Mouse (Mus musculus) midbrain, embryonic 13.5 days (tissue): ENCODE measurements at regions not wholly inside any gene's neighbourhood (a gene's known extent, or its start where the extent isn't known, plus 50 kb on each side); places are given as distances from the start of the nearest gene placed in this dataset.
A peak's percentile ranks its signal among the peaks of the same experiment; 100 is the strongest.

Experiments
- ATAC-seq: fragments of 200-750 bp; cut with Nextera tagmentation; 2 replicates; pipeline ENCODE4 v1.8.0; 2017; ENCODE audit warnings: mild to moderate bottlenecking, moderate TSS enrichment, moderate library complexity
- H3K27ac ChIP-seq: fragments of 300-500 bp; sonication (generic); 2 replicates; pipeline ENCODE4 v1.5.1; 2015; ENCODE audit warnings: inconsistent platforms, mild to moderate bottlenecking, moderate library complexity
- H3K27me3 ChIP-seq: fragments of 300-500 bp; sonication (generic); 2 replicates; pipeline ENCODE4 v1.6.1; 2015; ENCODE audit warnings: mild to moderate bottlenecking, inconsistent platforms
- H3K36me3 ChIP-seq: fragments of 300-500 bp; sonication (generic); 2 replicates; pipeline ENCODE4 v1.6.1; 2015; ENCODE audit warnings: mild to moderate bottlenecking, inconsistent platforms
- H3K4me1 ChIP-seq: fragments of 300-500 bp; sonication (generic); replicated peaks from 2 replicates; pipeline ENCODE4 v1.6.1; 2015; ENCODE audit warnings: inconsistent platforms
- H3K4me2 ChIP-seq: fragments of 300-500 bp; sonication (generic); replicated peaks from 2 replicates; pipeline ENCODE4 v1.6.1; 2015; ENCODE audit warnings: moderate library complexity, mild to moderate bottlenecking, inconsistent platforms
- H3K4me3 ChIP-seq: fragments of 300-500 bp; sonication (generic); replicated peaks from 2 replicates; pipeline ENCODE4 v1.5.1; 2015; ENCODE audit warnings: mild to moderate bottlenecking, inconsistent platforms
- H3K9ac ChIP-seq: fragments of 300-500 bp; sonication (generic); replicated peaks from 2 replicates; pipeline ENCODE4 v1.6.1; 2015; ENCODE audit warnings: mild to moderate bottlenecking, inconsistent platforms
- H3K9me3 ChIP-seq: fragments of 300-500 bp; sonication (generic); 2 replicates; pipeline ENCODE4 v1.6.1; 2016; ENCODE audit warnings: mild to moderate bottlenecking, inconsistent platforms
- WGBS: fragments of 180-500 bp; shearing (Covaris S2); methylation state at CpG from one replicate; pipeline ENCODE4 v1.1.7; 2015; 5-methylcytosine and 5-hydroxymethylcytosine counted together

- Histone ChIP-seq H3K4me1 (no peaks in the 10 kb centered on the region), H3K9ac (no peak overlapping the region), H3K36me3 (no peaks in the 10 kb centered on the region), H3K27me3 (no peaks in the 10 kb centered on the region), H3K9me3 (no peaks in the 10 kb centered on the region), H3K4me3 (no peak overlapping the region), H3K4me2 (no peak overlapping the region), H3K27ac (no peak overlapping the region)
- no peak for ATAC-seq
- WGBS, result 86% methylated on average over 1 of the region's 1 CpGs
Measured at GRCm38 (mm10) chr1:35000801-35001200, 151.0 kb downstream of the Plekhb2 start.

- Histone ChIP-seq H3K36me3 (no peaks in the 10 kb centered on the region), H3K9ac (no peak overlapping the region), H3K4me2 (no peak overlapping the region), H3K4me3 (no peak overlapping the region), H3K4me1 (no peaks in the 10 kb centered on the region), H3K27me3 (no peaks in the 10 kb centered on the region), H3K9me3 (no peaks in the 10 kb centered on the region), H3K27ac (no peak overlapping the region)
- no peak for ATAC-seq
- WGBS, result 74% methylated on average over 4 of the region's 4 CpGs
Measured at GRCm38 (mm10) chr1:35017471-35017870, 167.7 kb downstream of the Plekhb2 start.

GRCm38 (mm10) chr1:35032619-35033018 lies 182.8 kb downstream of the Plekhb2 start:
- H3K9ac ChIP-seq, result no peak overlapping the region
- WGBS, result 60% methylated on average over 4 of the region's 4 CpGs
- no peak for ATAC-seq
- no peaks in the 10 kb centered on the region for H3K9me3 ChIP-seq
- H3K4me3 ChIP-seq, result no peak overlapping the region
- H3K27me3 ChIP-seq, result no peaks in the 10 kb centered on the region
- H3K27ac ChIP-seq, result no peak overlapping the region
- H3K4me2 ChIP-seq, result no peak overlapping the region
- H3K4me1 ChIP-seq, result no peaks in the 10 kb centered on the region
- H3K36me3 ChIP-seq, result no peaks in the 10 kb centered on the region

GRCm38 (mm10) chr1:35072811-35073210 lies 223.0 kb downstream of the Plekhb2 start:
- no peak for ATAC-seq
- H3K27me3 ChIP-seq, result no peaks in the 10 kb centered on the region

GRCm38 (mm10) chr1:35094873-35095272 lies 245.1 kb downstream of the Plekhb2 start:
- WGBS, result 73% methylated on average over 1 of the region's 1 CpGs

More at GRCm38 (mm10) chr1:35072811-35073210, 223.0 kb downstream of the Plekhb2 start:
- H3K36me3 ChIP-seq, result no peaks in the 10 kb centered on the region
- 81% methylated on average over 1 of the region's 1 CpGs for WGBS
- H3K9me3 ChIP-seq, result no peaks in the 10 kb centered on the region
- H3K4me1 ChIP-seq, result no peaks in the 10 kb centered on the region
- no peak overlapping the region for H3K9ac ChIP-seq
- H3K27ac ChIP-seq, result no peak overlapping the region
- H3K4me3 ChIP-seq, result no peak overlapping the region
- H3K4me2 ChIP-seq, result no peak overlapping the region

GRCm38 (mm10) chr1:35095785-35096184 lies 246.0 kb downstream of the Plekhb2 start:
- H3K9me3 ChIP-seq, result no peaks in the 10 kb centered on the region
- no peaks in the 10 kb centered on the region for H3K36me3 ChIP-seq
- ATAC-seq, result no peak
- H3K4me1 ChIP-seq, result 0 out of 2 replicates have a peak, but pooled peaks cover 3% of the 10 kb centered on the region
- no peak overlapping the region for H3K4me3 ChIP-seq
- H3K27ac ChIP-seq, result no peak overlapping the region
- no peaks in the 10 kb centered on the region for H3K27me3 ChIP-seq
- H3K9ac ChIP-seq, result no peak overlapping the region
- H3K4me2 ChIP-seq, result no peak overlapping the region
- 38% methylated on average over 2 of the region's 2 CpGs for WGBS

More at GRCm38 (mm10) chr1:35094873-35095272, 245.1 kb downstream of the Plekhb2 start:
- H3K4me2 ChIP-seq, result no peak overlapping the region
- no peaks in the 10 kb centered on the region for H3K36me3 ChIP-seq
- no peaks in the 10 kb centered on the region for H3K9me3 ChIP-seq
- H3K9ac ChIP-seq, result no peak overlapping the region
- no peak overlapping the region for H3K4me3 ChIP-seq
- no peaks in the 10 kb centered on the region for H3K27me3 ChIP-seq
- 0 out of 2 replicates have a peak, but pooled peaks cover 3% of the 10 kb centered on the region for H3K4me1 ChIP-seq
- H3K27ac ChIP-seq, result no peak overlapping the region
- ATAC-seq, result no peak

DNA sequence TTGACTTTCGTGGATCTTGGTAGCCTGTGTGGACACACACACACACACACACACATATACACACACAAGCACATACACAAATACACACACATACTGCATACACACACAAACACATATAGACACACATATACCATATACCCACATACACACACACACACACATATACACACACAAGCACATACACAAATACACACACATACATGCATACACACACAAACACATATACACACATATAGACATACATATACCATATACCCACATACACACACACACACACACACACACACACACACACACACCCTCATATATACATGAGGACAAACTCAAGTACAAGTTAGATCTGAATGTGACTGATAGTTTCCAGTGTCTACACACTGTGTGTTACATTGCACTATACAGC lies 256.9 kb downstream of the Plekhb2 start:
- 93% methylated on average over 1 of the region's 1 CpGs for WGBS
- H3K27me3 ChIP-seq, result no peaks in the 10 kb centered on the region

GRCm38 (mm10) chr1:35109801-35110200 lies 260.0 kb downstream of the Plekhb2 start:
- 42% methylated on average over 1 of the region's 1 CpGs for WGBS
- H3K9ac ChIP-seq, result no peak overlapping the region
- no peak overlapping the region for H3K4me3 ChIP-seq
- no peaks in the 10 kb centered on the region for H3K9me3 ChIP-seq
- no peaks in the 10 kb centered on the region for H3K27me3 ChIP-seq
- no peaks in the 10 kb centered on the region for H3K4me1 ChIP-seq
- H3K27ac ChIP-seq, result no peak overlapping the region
- H3K4me2 ChIP-seq, result no peak overlapping the region
- no peak for ATAC-seq
- no peaks in the 10 kb centered on the region for H3K36me3 ChIP-seq

More for the DNA sequence above, 256.9 kb downstream of the Plekhb2 start:
- ATAC-seq, result peak; percentile 60; the same call in 1 of the 2 replicates
- no peaks in the 10 kb centered on the region for H3K4me1 ChIP-seq
- no peaks in the 10 kb centered on the region for H3K36me3 ChIP-seq
- H3K27ac ChIP-seq, result no peak overlapping the region
- no peaks in the 10 kb centered on the region for H3K9me3 ChIP-seq
- H3K4me2 ChIP-seq, result no peak overlapping the region
- H3K4me3 ChIP-seq, result no peak overlapping the region
- no peak overlapping the region for H3K9ac ChIP-seq

DNA sequence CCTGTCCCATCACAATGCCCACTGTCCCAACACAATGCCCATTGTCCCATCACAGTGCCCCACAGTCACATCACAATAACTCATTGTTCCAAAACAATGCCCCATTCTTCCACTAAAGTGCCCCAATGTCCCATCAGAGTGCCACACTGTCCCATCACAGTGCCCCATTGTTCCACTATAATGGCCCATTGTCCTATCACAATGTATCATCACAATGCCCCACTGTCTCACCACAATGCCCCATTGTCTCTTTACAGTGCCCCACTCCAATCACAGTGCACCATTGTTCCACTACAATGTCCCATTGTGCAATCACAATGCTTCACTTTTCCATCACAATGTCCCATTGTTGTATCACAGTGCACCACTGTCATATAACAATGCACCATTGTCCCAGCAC lies 265.7 kb downstream of the Plekhb2 start:
- ATAC-seq, result no peak
- Histone ChIP-seq H3K9me3 (peaks cover 14% of the 10 kb centered on the region), H3K27me3 (no peaks in the 10 kb centered on the region), H3K4me2 (no peak overlapping the region), H3K4me3 (no peak overlapping the region), H3K27ac (no peak overlapping the region), H3K36me3 (no peaks in the 10 kb centered on the region), H3K9ac (no peak overlapping the region), H3K4me1 (no peaks in the 10 kb centered on the region)

GRCm38 (mm10) chr1:35137907-35138306 lies 288.1 kb downstream of the Plekhb2 start:
- H3K27ac ChIP-seq, result no peak overlapping the region
- no peaks in the 10 kb centered on the region for H3K4me1 ChIP-seq
- no peak overlapping the region for H3K9ac ChIP-seq
- no peak overlapping the region for H3K4me2 ChIP-seq
- H3K36me3 ChIP-seq, result no peaks in the 10 kb centered on the region
- 0 out of 2 replicates have a peak, but pooled peaks cover 3% of the 10 kb centered on the region for H3K9me3 ChIP-seq
- H3K4me3 ChIP-seq, result no peak overlapping the region
- 85% methylated on average over 3 of the region's 3 CpGs for WGBS
- H3K27me3 ChIP-seq, result no peaks in the 10 kb centered on the region
- ATAC-seq, result no peak

GRCm38 (mm10) chr1:35149036-35149435 lies 299.3 kb downstream of the Plekhb2 start:
- no peak overlapping the region for H3K4me3 ChIP-seq
- ATAC-seq, result no peak
- no peaks in the 10 kb centered on the region for H3K27me3 ChIP-seq
- no peaks in the 10 kb centered on the region for H3K36me3 ChIP-seq
- no peaks in the 10 kb centered on the region for H3K4me1 ChIP-seq
- H3K9me3 ChIP-seq, result no peaks in the 10 kb centered on the region
- no peak overlapping the region for H3K9ac ChIP-seq
- no peak overlapping the region for H3K27ac ChIP-seq
- H3K4me2 ChIP-seq, result no peak overlapping the region

GRCm38 (mm10) chr1:35162506-35162905 lies 312.7 kb downstream of the Plekhb2 start:
- ATAC-seq, result no peak
- Histone ChIP-seq H3K9me3 (no peaks in the 10 kb centered on the region), H3K27me3 (no peaks in the 10 kb centered on the region), H3K36me3 (no peaks in the 10 kb centered on the region), H3K4me1 (no peaks in the 10 kb centered on the region), H3K9ac (no peak overlapping the region), H3K27ac (no peak overlapping the region), H3K4me2 (no peak overlapping the region), H3K4me3 (no peak overlapping the region)

DNA sequence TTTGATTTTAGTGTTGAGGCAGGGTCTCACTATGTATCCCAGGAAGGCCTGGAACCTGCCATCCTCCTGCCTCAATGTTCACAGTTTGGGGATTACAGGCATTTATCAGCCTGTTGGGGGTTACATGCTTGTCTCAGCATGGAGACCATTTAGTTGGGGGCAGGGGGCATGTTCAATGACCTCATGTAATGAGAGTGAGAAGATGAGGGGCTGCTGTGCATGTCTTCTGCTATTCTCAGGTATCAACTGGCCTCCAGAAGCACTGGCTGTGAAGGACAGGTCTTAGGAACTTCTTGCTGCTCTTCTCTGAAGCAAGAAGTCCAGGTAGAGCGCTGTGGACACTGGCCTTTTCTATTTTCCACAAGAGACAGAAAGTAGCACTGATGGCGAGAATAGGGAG lies 350.9 kb downstream of the Plekhb2 start:
- H3K9ac ChIP-seq, result no peak overlapping the region

More for the DNA sequence above, 350.9 kb downstream of the Plekhb2 start:
- Histone ChIP-seq H3K27me3 (no peaks in the 10 kb centered on the region), H3K27ac (no peak overlapping the region), H3K9me3 (no peaks in the 10 kb centered on the region), H3K4me2 (no peak overlapping the region), H3K4me1 (no peaks in the 10 kb centered on the region), H3K4me3 (no peak overlapping the region), H3K36me3 (no peaks in the 10 kb centered on the region)
- no peak for ATAC-seq
- WGBS, result 86% methylated on average over 2 of the region's 2 CpGs
